Mouse (Mus musculus) heart, postnatal 0 days (tissue): ENCODE data around the gene Nub1.

ENCODE experiments used
- CTCF ChIP-seq: IDR thresholded peaks from 2 replicates; pipeline ENCODE4 v1.5.1; 2016; ENCODE audit warnings: antibody characterized with exemption, control low read depth, low read depth
- EP300 ChIP-seq: IDR thresholded peaks from 2 replicates; pipeline ENCODE4 v1.6.1; 2016; ENCODE audit warnings: antibody characterized with exemption, low read depth

- TF ChIP-seq CTCF (no peak), EP300 (no peak)
These were observed 39.9 kb upstream of the Nub1 start for GRCm38 (mm10) chr5:24645454-24645853.
